Mouse (Mus musculus) mouse embryonic stem cell (cell line): ENCODE data around the gene Gm47841.

ENCODE experiments used
- in situ Hi-C, 2 experiments: fragments of 300-500 bp; cut with MboI; formaldehyde crosslinking; loops; 1 replicate in 1 of 2; 3 replicates in 1 of 2; pipeline ENCODE4 v1.14.3; 2019 to 2020; ENCODE audit warnings: low sequenced_read_pairs in 2 of 2, low pct_unique_long_range_greater_than_20kb in 1 of 2, mixed read lengths in 1 of 2; ENCODE audit not compliant: unreplicated experiment in 1 of 2

Gm47841 gene

DNA sequence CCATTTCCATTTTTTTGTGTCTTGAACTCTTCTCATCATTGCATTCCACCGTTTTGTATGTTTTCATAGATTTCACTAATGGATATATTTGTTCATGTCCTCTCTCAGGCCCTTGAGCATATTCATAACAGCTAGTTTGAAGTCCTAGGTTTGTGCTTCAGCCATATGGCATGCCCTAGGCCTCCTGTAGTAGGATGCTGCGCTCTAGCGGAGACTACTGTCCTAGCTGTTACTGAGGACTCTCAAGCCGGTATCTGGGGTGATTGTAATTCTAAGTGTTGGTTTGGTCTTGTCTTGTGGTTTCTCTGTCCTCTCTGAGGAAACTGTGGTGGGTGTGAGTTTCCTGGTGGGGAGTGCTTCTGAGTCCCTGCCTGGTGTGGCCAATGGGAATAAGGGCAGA lies 50.1 kb downstream of the Gm47841 start:
- in situ Hi-C loops = loop anchor here in 1 of 2 experiments (25.0 kb wide), 1 partner anchor 135 kb away; the partner anchor contains the start of gene Scn8a
